Mouse (Mus musculus) embryonic fibroblast, embryonic 13.5 days (primary cell): ENCODE results near the gene Pbld1. TPM values are rescaled to one million over a fixed set of nuclear protein-coding genes. Genes with fewer than 3 reads are reported as not detected.

Experiments
- H3K27ac ChIP-seq: 2 replicates; pipeline ENCODE4 v1.5.1; 2012; ENCODE audit warnings: low read length, control low read depth, inconsistent platforms; ENCODE audit not compliant: insufficient read depth
- H3K4me1 ChIP-seq: 2 replicates; pipeline ENCODE4 v1.6.1; 2011; ENCODE audit warnings: low read length; ENCODE audit not compliant: control insufficient read depth, insufficient read depth
- H3K4me3 ChIP-seq: 2 replicates; pipeline ENCODE4 v1.5.1; 2011; ENCODE audit warnings: mild to moderate bottlenecking, control low read depth, low read length; ENCODE audit not compliant: insufficient read depth
- CTCF ChIP-seq: IDR thresholded peaks from 2 replicates; pipeline ENCODE4 v1.5.1; 2011; ENCODE audit warnings: mild to moderate bottlenecking, control low read depth, low read length, moderate library complexity, borderline replicate concordance; ENCODE audit not compliant: insufficient read depth
- POLR2A ChIP-seq: IDR thresholded peaks from 2 replicates; pipeline ENCODE4 v1.6.1; 2011; ENCODE audit warnings: low read depth, mild to moderate bottlenecking, control low read depth, low read length, moderate library complexity
- polyA plus RNA-seq: library from polyadenylated mRNA; stranded (reverse); fragments of >200 nt; gene quantifications from 2 replicates; pipeline ENCODE4 v1.2.4, GENCODE M21; 2011; ENCODE audit warnings: low read depth; ENCODE audit not compliant: missing spikeins, insufficient read length

Pbld1 gene
- polyA plus RNA-seq, 1 experiment = 0.42 TPM

DNA sequence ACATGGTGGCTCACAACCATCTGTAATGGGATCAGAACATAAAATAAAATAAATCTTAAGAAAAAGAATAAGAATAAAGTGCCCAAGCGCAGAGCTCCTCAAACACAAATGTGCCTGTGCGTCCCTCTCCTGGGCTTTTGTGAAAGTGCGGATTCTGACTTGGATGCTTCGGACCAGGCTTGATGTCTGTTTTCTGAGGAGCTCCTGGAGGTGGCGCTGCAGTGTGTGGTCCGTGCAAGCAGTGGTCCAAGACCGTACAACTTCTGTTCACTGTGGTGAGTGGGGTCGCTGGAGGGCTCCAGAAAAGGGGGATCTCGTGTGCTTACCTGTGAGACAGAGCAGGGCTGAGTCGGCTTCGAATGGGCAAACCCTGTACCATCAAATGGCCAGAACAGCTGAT lies 65.4 kb downstream of the Pbld1 start:
- no peak overlapping the region for H3K4me3 ChIP-seq

GRCm38 (mm10) chr10:63126116-63126515 lies 66.2 kb downstream of the Pbld1 start:
- no peak for TF ChIP-seq CTCF
- TF ChIP-seq POLR2A = no peak
- Histone ChIP-seq H3K27ac (no peak overlapping the region), H3K4me1 (no peaks in the 10 kb centered on the region)

More for the DNA sequence above, 65.4 kb downstream of the Pbld1 start:
- TF ChIP-seq CTCF = no peak
- TF ChIP-seq POLR2A = no peak
- H3K27ac ChIP-seq = no peak overlapping the region
- H3K4me1 ChIP-seq = no peaks in the 10 kb centered on the region

GRCm38 (mm10) chr10:63127156-63127555 lies 67.2 kb downstream of the Pbld1 start:
- Histone ChIP-seq H3K27ac (no peak overlapping the region), H3K4me3 (no peak overlapping the region), H3K4me1 (no peaks in the 10 kb centered on the region)
- no peak for TF ChIP-seq CTCF
- no peak for TF ChIP-seq POLR2A

More at GRCm38 (mm10) chr10:63126116-63126515, 66.2 kb downstream of the Pbld1 start:
- no peak overlapping the region for H3K4me3 ChIP-seq

Other genes starting within 250 kb of the Pbld1 start
- 2.4 and 8.8 TPM in 2 replicates for gene Tet1, start 151.2 kb upstream of the Pbld1 start, polyA plus RNA-seq
- 16.6 and 18.6 TPM in 2 replicates for gene Slc25a16, start 139.5 kb upstream of the Pbld1 start, polyA plus RNA-seq
- gene Dna2, start 113.1 kb upstream of the Pbld1 start, polyA plus RNA-seq = 4.7 and 5.1 TPM in 2 replicates
- 22.0 and 22.4 TPM in 2 replicates for gene Rufy2, start 79.9 kb upstream of the Pbld1 start, polyA plus RNA-seq
- 47.6 and 68.4 TPM in 2 replicates for gene Hnrnph3, start 35.9 kb upstream of the Pbld1 start, polyA plus RNA-seq
- gene Pbld2, start 35.8 kb upstream of the Pbld1 start, polyA plus RNA-seq = 2.3 TPM in 1 of 2 replicates, not detected in the other
- not detected in 2 replicates for gene Atoh7, start 39.5 kb downstream of the Pbld1 start, polyA plus RNA-seq
- gene Mypn, start 143.8 kb downstream of the Pbld1 start, polyA plus RNA-seq = not detected in 2 replicates
- gene Herc4, start 183.6 kb downstream of the Pbld1 start, polyA plus RNA-seq = 49.7 and 57.2 TPM in 2 replicates